Mouse (Mus musculus) thymus, postnatal 25 days (tissue): ENCODE measurements around the gene Rora.
A peak's percentile ranks its signal among the peaks of the same experiment; 100 is the strongest.

Source experiments
- DNase-seq: peaks from one replicate; pipeline ENCODE4 v3.0.0; 2022

Rora gene

GRCm38 (mm10) chr9:69258506-69258905 is 604.9 kb downstream of the Rora start:
- DNase-seq, result no peak

- no peak for DNase-seq
Measured at GRCm38 (mm10) chr9:69259382-69259781, 605.8 kb downstream of the Rora start.

DNA sequence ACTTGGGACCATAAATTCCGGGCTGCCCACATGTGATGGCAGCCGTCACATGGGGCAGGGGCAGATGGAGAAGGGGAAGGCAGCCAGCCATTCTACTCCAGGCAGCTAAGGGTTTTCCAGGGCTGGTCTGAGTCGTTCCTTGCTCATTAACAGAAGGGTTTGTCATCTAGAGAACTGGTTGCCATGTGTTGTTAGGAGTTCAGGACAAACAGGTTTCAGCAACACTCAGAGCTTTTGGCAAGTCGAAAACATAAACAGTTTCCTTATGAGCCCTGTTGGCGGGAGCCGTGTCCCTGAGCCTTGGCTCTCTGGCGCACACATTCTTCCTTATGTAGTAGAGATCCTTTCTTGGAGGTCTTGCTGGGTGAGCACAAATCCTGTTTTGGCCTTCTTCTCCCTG is 611.6 kb downstream of the Rora start:
- no peak for DNase-seq

- DNase-seq, result no peak
Measured at GRCm38 (mm10) chr9:69270374-69270773, 616.8 kb downstream of the Rora start.

DNA sequence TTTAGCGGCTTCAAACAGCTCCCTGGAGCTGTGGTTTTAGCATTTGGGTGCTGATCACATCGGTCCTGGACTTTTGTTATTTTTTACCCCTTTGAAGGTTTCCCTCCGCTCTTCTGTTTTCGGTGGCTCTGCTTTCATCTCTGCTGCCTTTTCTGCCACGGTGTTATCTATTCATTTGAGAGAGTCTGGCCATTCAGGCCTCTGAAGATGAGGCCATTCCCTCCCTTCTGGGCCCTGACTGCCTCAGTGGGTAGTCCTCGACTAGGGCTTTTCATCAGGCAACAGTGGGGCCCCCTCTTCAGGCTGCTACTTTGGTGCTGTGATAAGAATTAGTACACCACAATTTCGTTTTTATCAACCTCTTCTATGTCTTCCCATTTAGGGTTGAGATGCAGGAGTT is 617.3 kb downstream of the Rora start:
- no peak for DNase-seq

DNA sequence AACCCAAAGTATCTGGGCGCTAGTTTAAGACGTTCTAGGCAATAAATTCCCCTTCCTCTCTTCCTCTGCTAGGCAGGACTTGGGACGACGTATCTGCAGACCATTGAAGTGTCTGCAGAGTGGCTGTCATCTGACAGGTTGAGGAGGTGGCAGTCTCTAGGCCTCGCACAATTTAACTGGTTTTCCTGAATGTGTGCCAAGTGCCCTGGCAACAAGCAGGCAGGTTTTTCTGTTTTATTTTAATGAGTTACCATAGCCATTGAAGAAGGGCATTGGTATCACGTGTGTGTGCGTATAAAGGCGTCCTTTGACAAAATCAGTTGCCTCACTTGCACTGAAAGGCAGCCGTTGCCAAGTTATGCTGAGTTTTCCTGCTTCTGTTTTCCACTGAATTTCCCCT is 619.3 kb downstream of the Rora start:
- no peak for DNase-seq

DNA sequence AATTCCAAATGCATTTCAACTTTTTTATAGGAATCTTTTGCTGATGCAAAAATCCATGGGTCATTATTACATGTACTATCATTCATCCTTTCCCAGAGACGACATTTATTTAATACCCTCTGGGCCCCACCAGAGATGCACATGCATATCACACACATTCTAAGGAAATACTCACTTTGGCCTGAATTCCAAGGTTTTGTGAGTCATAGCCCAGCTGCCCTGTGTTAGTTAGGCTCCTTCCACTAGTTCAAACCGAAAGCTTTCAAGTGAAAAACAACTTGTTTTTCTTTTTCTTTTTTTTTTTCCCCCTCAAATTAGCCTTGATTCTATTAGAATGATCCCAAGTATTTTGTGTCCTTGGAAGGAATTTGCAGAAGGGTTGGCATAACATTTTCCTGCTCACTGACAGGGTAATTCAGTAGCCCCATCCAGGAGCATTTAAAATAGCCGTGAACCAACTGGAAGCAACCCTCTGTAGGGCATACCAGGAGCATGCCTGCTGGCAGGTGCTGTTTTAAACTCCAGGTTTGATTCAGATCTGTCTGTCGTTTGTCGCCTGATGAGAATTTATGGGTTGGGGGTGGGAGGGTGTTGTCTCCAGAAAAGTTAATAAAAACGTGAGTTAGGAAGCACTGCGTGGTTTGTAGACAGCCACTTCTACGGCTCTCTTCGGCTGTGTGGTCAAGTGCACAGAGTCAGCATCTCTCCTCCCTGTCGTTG is 621.3 kb downstream of the Rora start:
- no peak for DNase-seq

DNA sequence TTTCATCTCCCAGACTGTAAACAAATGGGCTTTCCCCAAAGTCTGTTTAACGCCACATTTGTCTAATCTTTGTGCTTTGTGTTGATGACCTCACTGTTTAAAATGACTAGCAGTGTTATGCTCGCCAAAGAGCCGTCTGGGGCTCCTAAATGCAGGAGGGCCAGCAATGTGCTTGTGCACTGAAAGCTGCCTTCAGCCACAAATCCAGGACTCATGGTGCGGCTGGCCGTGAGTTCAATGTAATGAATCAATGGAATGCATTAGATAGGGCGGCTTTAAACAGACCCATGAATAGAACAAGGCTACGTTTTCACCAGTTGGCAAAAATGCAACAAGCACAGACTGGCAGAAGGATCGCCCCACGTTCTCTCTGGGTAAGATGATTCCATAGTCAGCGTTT is 623.7 kb downstream of the Rora start:
- no peak for DNase-seq

DNA sequence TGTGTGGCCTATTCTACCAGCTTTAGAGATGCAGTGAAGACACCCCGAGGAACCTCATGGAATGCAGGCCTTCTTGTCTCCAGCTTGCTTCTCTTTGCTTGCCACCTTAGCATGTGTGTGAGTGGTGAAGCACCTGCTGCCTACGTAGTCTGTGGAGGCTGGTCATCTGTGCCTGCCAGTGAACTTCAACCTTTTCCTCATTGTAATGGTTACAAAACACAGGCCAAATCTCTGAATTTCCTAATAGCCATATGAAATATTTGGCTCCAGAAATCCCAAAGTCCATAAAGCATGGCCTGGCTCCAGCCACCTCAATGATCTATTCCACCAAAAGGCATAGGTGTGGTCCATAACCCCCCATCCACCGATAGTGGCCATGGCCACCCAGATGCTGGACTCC is 631.4 kb downstream of the Rora start:
- no peak for DNase-seq

- no peak for DNase-seq
Measured at GRCm38 (mm10) chr9:69288113-69288512, 634.5 kb downstream of the Rora start.

DNA sequence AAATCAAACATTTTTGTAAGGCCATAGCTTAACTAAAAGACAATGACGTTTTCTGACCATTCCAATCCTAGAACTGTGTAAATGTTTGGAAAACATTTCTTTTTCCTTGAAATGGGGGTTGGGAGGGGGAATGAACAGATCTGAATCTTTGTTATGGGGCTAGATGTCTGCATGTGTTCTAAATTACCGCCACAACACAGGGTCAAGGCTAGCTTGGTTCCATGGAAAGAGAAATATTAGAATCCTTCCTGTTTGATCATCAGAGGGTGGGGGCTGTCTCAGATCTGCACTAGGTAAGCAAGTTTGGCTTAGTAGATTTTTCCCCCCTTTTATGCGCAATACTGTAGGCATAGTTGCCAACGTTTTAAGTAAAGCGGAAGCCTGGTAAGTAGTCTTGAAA is 635.0 kb downstream of the Rora start:
- DNase-seq, result no peak

DNA sequence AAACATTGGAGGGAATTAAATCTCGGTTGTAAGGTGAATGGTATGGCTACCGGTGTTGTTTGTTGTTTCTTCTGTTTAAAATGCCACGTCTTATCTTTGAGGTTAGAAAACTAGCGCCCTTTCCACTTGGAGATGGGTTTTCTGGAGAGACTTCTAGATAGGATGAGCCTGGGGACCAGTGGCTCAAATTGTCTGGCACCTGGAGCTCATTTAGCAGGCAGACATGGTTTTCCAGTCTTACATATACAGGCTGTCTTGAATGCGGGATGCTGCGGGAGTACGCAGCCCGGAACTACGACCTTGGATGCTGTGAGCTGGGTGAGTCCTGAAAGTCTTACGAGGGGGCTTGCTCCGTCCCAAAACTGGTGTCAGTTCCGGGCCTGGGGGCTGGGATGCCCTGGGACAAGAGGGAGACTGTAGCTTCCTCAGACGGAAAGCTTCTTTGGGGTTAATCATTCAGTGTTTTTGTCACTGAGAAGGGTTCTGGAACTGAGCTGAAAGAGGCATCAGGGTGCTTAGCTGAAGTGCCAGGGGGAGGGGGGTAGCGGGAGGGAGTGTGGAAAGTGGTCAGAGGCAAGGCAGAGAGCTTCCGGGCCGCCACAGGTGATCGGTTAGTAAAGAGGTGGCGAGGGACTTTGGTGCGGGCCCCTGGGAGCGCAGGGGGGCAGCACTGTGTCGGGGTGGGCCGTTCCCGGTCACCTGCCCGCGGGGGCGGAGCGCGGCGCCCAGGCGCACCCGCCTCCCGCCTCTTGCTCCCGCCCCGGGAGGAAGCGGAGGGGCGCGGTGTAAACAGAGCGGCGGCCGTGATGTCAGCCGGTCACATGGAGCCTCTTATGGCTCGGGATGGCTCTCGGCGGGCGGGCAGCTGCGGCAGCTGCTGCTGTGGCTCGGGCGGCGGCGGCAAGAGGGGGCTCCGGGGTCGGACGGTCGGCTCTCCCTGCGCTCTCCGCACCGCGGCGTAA is 635.8 kb downstream of the Rora start:
- DNase-seq, result peak; percentile 89

DNA sequence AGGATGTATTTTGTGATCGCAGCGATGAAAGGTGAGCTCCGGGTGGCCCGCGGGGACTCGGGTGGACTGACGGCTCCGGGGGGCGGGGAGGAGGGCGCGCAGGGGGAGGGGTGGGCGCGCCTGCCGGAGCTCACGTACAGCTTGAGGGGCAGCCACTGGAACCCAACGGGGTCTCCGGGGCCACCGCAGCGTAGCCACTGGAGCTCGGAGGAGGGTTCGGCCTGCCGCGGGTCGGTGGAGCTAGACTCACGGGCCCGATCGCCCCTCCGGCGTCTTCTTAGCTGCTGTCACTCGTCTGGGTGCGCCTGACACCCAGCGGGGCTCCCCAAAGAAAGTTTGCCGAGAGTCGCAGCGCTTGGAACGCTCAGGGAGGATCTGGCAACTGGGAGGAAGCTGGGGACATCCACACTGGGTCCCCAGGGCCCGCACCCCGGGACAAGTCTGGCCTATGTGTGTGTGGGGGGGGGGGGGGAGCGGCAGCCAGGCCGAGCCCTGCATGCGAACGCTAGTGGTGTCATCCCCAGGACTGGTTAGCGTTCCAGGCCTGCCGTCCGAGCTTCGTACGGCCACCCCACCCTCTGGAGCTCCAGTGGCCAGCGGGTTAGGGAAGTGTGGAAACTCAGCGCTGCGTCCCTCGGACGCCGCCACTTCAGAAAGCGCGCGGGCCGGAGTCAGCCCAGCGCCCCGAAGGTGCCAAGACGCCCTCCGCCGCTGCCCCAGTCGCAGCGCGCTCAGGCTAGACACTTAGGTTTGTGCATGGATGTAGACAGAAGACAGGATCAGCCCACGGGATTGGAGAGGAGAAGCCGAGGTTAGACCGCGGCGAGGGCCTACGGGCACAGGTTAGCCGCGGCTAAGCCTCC is 636.7 kb downstream of the Rora start:
- peak; percentile 31 for DNase-seq

DNA sequence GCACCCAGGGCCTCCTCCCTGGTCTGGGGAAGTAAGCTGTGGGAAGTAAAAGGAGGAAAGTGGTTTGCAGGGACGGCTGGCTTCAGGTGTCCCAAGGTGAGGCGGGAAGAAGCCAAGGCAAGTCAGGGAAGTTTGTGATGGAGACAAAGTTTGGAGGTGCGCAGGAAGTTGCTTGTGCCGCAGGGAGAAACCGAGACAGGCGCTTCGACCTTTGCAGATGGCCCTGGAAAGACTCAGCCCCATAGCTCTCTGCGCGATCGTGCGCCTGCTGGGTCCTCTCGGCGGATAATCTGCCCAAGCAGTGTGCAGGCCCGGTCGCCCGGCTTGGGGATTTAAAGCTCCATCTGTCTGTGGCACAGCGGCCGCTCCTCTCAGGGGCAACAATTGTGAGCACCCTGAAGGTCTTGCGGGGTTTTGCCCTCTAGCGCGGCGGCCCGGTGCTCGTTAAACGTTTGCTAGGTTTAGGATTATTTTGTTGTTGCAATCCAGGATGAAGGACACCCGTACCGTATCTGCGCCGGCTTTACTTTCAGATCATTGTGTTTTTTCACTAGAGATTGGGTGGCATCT is 637.4 kb downstream of the Rora start:
- peak; percentile 31 for DNase-seq

- no peak for DNase-seq
Measured at GRCm38 (mm10) chr9:69291451-69291850, 637.9 kb downstream of the Rora start.

- no peak for DNase-seq
Measured at GRCm38 (mm10) chr9:69292353-69292752, 638.8 kb downstream of the Rora start.

DNA sequence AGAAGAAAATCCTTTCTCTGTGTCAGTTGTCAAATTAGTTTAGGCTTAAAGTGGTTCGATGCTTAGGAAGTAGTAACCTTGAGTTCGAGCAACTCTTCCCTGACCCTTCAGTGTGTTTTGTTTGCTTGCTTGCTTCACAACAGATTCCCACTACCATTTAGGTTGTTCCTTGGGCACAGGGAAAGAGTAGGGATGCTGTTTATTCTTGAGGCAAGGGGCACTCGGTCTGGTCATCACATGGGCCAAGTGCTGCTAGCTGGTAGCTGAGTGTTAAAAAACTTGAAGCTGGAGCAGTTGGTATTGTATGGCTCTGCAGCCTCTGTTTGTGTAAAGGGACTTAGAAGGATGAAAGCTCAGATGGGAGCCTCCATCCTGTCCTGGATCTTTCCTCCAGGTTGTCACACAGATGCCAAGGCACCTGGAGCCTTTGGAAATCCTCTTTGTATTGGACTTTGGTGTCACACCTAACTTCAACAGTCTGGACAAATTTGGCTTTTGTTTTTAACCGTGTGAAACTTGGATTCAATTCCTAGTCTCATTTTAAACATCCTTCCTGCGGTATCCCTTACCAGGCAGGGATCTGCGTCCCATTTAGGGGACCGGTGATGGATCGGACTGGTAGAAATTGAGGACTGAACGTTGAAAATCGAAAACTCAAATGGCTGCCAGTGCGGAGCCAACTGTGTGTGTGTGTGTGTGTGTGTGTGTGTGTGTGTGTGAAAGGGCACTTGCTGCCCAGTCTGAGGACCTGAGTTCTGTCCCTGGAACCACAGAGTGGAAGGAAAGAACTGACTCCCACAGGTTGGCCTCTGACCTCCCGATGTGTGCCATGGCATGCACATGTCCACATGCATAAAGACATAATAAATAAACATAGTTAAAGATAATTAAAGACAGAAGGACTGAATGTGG is 639.4 kb downstream of the Rora start:
- no peak for DNase-seq

- DNase-seq, result no peak
Measured at GRCm38 (mm10) chr9:69293688-69294074, 640.1 kb downstream of the Rora start.

DNA sequence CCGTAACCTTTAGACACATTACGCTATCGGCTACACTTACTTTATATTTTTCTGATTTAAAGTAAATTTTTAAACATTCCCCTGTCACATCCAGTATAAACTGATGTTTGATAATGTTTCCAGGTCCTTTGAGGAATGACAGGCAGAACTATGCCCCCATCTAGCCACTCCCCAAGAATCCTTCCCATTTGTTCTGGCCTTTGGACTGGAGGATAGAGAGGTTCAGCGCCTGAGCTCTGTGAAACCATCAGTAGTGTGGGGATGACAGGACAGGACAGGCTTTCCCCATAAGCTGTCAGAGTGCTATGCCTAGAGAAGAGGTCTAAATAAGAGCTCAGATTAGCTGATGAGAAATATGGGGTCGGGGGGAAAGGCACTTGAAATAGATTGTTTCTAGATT is 640.8 kb downstream of the Rora start:
- DNase-seq, result no peak

- no peak for DNase-seq
Measured at GRCm38 (mm10) chr9:69294856-69295255, 641.3 kb downstream of the Rora start.

DNA sequence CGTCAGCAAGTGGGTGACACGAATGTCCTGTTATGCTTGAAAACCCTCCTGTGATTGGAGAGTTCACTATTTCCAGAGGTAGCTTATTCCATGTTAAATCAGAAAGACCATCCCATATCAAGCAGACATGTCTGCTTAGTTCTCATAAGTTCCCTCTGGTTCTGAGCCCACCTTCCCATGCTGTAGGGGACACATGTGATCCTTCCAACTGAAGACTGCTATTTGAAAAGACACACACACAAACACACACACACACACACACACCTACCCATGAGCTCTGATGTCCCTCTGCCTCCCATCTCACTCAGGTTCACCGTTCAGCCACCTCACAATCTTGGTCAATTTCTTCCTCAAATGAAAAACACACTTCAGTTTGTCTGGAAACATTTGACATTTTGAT is 642.2 kb downstream of the Rora start:
- no peak for DNase-seq

DNA sequence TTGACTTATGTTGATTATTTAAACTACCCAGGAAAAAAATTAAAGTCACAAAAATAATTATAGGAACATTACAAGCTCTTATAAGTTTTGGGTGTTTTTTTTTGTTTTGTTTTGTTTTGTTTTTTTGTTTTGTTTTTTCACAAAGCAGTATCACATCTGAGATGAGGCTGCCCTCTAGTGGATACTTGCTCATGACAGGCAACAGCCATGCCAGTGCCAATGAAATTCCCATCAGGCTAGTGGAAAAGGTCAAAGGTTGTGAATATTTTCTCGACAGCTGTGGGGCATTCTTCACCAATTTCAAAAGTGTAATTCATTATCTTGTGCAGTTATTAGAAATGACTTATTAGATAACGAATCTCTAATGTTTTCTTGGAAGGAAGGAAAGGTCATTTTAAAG is 642.8 kb downstream of the Rora start:
- DNase-seq, result peak; percentile 38
